Mouse (Mus musculus) liver, embryonic 13.5 days (tissue): ENCODE data around the gene Wdfy3. TPM values are rescaled to one million over a fixed set of nuclear protein-coding genes. Genes with fewer than 3 reads are reported as not detected.
"Not testable (repeated sequence)": the region's sequence is repeated elsewhere in the genome, so short reads cannot be mapped to it uniquely, and the experiment has no call there.

Source experiments
- ATAC-seq: fragments of 200-750 bp; cut with Nextera tagmentation; 2 replicates; pipeline ENCODE4 v1.8.0; 2017; ENCODE audit warnings: low read depth, mild to moderate bottlenecking, moderate number of reproducible peaks, moderate library complexity
- DNase-seq: peaks from one replicate; pipeline ENCODE4 v3.0.0; 2022
- H3K27ac ChIP-seq: fragments of 300-500 bp; sonication (generic); 2 replicates; pipeline ENCODE4 v1.5.1; 2015; ENCODE audit warnings: moderate library complexity, mild to moderate bottlenecking, inconsistent platforms
- H3K27me3 ChIP-seq: fragments of 300-500 bp; sonication (generic); 2 replicates; pipeline ENCODE4 v1.6.1; 2015; ENCODE audit warnings: mild to moderate bottlenecking, inconsistent platforms
- H3K36me3 ChIP-seq: fragments of 300-500 bp; sonication (generic); 2 replicates; pipeline ENCODE4 v1.6.1; 2015; ENCODE audit warnings: mild to moderate bottlenecking, inconsistent platforms
- H3K4me1 ChIP-seq: fragments of 300-500 bp; sonication (generic); replicated peaks from 2 replicates; pipeline ENCODE4 v1.6.1; 2015; ENCODE audit warnings: inconsistent platforms
- H3K4me2 ChIP-seq: fragments of 300-500 bp; sonication (generic); 2 replicates; pipeline ENCODE4 v1.6.1; 2015; ENCODE audit warnings: inconsistent platforms, mild to moderate bottlenecking, moderate library complexity
- H3K4me3 ChIP-seq: fragments of 300-500 bp; sonication (generic); replicated peaks from 2 replicates; pipeline ENCODE4 v1.5.1; 2015; ENCODE audit warnings: mild to moderate bottlenecking, inconsistent platforms
- H3K9ac ChIP-seq: fragments of 300-500 bp; sonication (generic); 2 replicates; pipeline ENCODE4 v1.6.1; 2015; ENCODE audit warnings: mild to moderate bottlenecking, inconsistent platforms
- H3K9me3 ChIP-seq: fragments of 300-500 bp; sonication (generic); replicated peaks from 2 replicates; pipeline ENCODE4 v1.6.1; 2016; ENCODE audit warnings: inconsistent platforms
- WGBS: fragments of 180-500 bp; shearing (Covaris S2); methylation state at CpG from one replicate; pipeline ENCODE4 v1.1.7; 2015; ENCODE audit not compliant: insufficient replicate concordance; 5-methylcytosine and 5-hydroxymethylcytosine counted together
- polyA plus RNA-seq: library from polyadenylated mRNA; unstranded; fragments of >200 nt; fragmentation: Nextera tagmentation; extraction: Ambion mirVana; gene quantifications from 2 replicates; pipeline ENCODE4 v1.2.1, GENCODE M21; 2015

Gene Wdfy3
- polyA plus RNA-seq, 1 experiment from 2014 or later, result 3.3 TPM

DNA sequence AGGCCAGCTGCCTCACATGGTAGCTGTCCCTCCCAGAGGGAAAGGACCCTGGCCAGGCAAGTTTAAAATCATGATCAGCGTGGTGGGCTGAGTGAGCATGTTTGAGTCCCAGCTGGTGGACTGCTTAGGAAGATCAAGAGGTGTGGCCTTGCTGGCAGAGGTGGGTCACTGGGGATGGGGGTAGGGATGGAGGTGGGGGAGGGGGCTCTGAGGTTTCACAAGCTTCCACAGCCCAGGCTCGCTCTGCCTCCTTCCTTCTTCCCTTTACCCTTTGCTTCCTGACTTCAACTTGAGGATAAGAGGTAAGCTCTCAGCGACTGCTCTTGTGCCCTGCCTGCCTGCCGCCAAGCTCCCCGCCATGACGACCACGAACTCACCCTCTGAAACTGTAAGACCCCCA lies 222.4 kb downstream of the Wdfy3 start:
- H3K4me3 ChIP-seq, result no peak overlapping the region
- H3K4me1 ChIP-seq, result peaks cover 18% of the 10 kb centered on the region
- ATAC-seq, result no peak
- 71% methylated on average over 7 of the region's 7 CpGs for WGBS
- DNase-seq, result no peak
- no peaks in the 10 kb centered on the region for H3K9me3 ChIP-seq
- peaks cover 97% of the 10 kb centered on the region for H3K36me3 ChIP-seq
- H3K4me2 ChIP-seq, result no peak overlapping the region
- H3K9ac ChIP-seq, result no peak overlapping the region
- no peak overlapping the region for H3K27ac ChIP-seq
- no peaks in the 10 kb centered on the region for H3K27me3 ChIP-seq

DNA sequence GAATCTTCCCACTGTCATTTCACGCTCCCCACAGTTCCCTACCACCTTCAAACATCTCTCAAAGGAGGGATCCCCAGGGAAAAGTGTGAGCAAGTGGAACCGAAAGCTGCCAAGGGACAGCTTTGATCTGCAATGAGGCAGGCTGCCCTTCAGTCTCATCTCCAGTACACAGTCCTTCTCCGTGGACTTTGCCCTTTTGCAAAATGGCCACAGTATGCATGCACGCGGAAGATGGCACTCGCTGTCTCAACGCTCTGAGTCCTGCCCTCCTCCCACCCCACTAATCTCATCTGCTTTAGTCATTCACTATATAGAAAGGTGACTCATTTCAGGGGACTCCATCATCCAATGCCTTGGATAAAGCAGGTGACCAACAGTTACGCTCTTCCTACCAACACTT lies 223.8 kb downstream of the Wdfy3 start:
- no peak overlapping the region for H3K4me3 ChIP-seq
- H3K9me3 ChIP-seq, result no peaks in the 10 kb centered on the region
- H3K9ac ChIP-seq, result no peak overlapping the region
- ATAC-seq, result no peak
- peaks cover 97% of the 10 kb centered on the region for H3K36me3 ChIP-seq
- H3K4me1 ChIP-seq, result peaks cover 11% of the 10 kb centered on the region
- no peak overlapping the region for H3K27ac ChIP-seq
- H3K27me3 ChIP-seq, result no peaks in the 10 kb centered on the region
- H3K4me2 ChIP-seq, result no peak overlapping the region
- WGBS, result 80% methylated on average over 8 of the region's 8 CpGs
- no peak for DNase-seq

DNA sequence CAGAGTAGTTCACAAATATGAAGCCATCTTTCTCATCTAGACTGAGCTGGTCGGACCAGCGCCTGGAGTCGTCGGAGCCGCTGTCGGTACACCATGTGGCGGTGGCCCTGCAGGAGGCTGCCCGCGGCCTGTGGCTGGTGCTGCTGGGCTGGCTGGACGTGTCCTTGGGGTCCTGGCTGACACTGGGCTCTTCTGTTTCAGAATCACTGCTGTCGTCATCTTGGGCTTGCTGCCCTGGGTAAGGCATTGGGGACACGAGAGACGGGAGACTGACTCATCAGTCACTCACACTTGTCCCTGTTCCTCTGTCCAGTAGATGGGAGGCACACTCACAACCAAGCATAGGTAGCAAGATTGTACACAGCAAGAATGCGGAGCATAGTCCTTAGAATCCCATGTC lies 224.7 kb downstream of the Wdfy3 start:
- no peak for DNase-seq
- Histone ChIP-seq H3K9me3 (no peaks in the 10 kb centered on the region), H3K27me3 (no peaks in the 10 kb centered on the region), H3K27ac (no peak overlapping the region), H3K36me3 (peaks cover 97% of the 10 kb centered on the region), H3K4me1 (peaks cover 10% of the 10 kb centered on the region), H3K9ac (no peak overlapping the region), H3K4me2 (no peak overlapping the region), H3K4me3 (no peak overlapping the region)
- WGBS, result 88% methylated on average over 14 of the region's 14 CpGs
- no peak for ATAC-seq

DNA sequence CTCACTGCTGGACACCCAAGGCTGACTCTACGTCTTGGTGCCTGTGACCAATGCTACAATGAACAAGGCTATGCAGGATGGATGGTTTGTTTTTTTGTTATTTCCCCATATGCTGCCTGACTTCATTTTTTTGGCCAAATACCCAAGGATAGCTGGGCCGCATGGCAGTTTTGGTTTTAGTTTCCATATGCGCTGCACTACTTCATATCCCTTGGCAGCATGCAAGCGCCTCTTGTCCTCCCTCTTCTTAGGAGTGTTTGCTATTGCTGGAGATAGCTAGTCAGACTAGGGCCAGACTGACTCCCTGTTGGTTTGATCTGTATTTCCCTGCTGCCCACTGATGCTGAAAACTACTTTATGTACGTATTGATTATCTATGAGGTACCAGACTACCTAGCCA lies 229.2 kb downstream of the Wdfy3 start:
- Histone ChIP-seq H3K36me3 (peaks cover 84% of the 10 kb centered on the region), H3K27ac (no peak overlapping the region), H3K4me1 (no peaks in the 10 kb centered on the region), H3K4me2 (no peak overlapping the region), H3K9ac (no peak overlapping the region), H3K27me3 (no peaks in the 10 kb centered on the region), H3K9me3 (no peaks in the 10 kb centered on the region), H3K4me3 (no peak overlapping the region)
- 88% methylated on average over 5 of the region's 5 CpGs for WGBS
- no peak for ATAC-seq
- no peak for DNase-seq

DNA sequence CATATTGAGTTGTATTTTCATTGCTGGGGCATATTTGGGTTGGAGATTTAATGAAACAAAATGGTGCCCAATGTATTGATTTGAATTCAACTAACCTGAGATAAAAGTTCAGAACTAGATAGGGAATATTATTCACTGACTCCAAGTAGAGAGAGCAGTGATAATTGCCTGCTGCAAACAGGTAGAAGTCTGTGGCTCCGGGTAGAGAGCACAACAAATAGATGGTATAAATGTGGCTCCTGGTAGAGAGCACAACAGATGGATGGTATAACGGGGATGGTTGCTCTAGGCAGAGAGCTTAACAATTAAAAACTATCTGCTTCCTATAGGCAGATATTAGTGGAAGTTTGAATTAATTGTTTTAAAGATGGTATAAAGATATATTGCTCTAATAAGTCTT lies 232.1 kb downstream of the Wdfy3 start:
- not testable (repeated sequence) for H3K4me3 ChIP-seq, ATAC-seq, H3K27ac ChIP-seq, H3K27me3 ChIP-seq, DNase-seq, H3K9me3 ChIP-seq, H3K4me1 ChIP-seq, H3K4me2 ChIP-seq, H3K9ac ChIP-seq
- 82% methylated on average over 2 of the region's 2 CpGs for WGBS
- peaks cover 73% of the 10 kb centered on the region for H3K36me3 ChIP-seq

DNA sequence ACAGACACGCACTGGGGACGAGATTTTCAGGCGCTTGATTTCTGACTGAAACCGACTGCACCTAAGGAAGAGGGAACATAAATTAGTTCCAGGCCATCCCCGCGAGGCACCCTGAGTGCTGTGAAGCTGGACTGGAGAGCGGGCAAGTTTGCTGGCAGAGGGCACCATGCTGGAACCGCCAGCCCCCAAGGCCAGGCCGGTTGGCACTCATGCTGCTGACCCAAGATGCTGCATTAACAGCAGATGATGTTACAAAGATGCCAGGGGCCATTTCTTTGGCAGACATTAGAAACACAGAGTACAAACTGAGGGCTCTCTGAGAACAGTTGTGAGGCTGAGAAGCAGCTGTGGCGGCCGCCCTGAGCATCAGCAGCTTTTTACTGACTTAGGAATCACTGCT lies 233.5 kb downstream of the Wdfy3 start:
- DNase-seq, result no peak
- H3K36me3 ChIP-seq, result peaks cover 60% of the 10 kb centered on the region
- 83% methylated on average over 11 of the region's 11 CpGs for WGBS

DNA sequence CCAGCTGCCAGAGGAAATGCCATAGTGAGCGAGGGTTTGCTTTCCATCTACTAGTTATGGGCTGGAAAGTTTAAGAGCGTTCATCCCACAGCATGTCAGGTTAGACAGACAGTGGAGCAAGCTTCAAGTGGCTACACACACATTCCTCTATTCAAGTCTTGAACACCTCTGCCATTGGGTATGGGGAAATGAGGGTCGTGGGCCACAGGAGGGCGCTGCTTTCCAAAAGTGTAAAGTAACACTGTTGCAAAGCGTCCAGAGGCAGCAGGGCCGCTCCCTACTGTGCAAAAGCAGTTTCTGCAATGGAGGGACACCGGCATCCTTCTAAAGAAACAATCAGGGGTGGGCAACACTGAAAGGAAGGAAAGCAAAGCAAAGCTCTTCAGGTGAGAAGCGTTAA lies 235.8 kb downstream of the Wdfy3 start:
- H3K9me3 ChIP-seq, result no peaks in the 10 kb centered on the region
- H3K27me3 ChIP-seq, result no peaks in the 10 kb centered on the region
- no peak overlapping the region for H3K9ac ChIP-seq
- no peak overlapping the region for H3K4me2 ChIP-seq
- no peaks in the 10 kb centered on the region for H3K4me1 ChIP-seq
- 70% methylated on average over 8 of the region's 8 CpGs for WGBS
- H3K27ac ChIP-seq, result no peak overlapping the region
- no peak overlapping the region for H3K4me3 ChIP-seq
- ATAC-seq, result no peak
- H3K36me3 ChIP-seq, result peaks cover 46% of the 10 kb centered on the region
- no peak for DNase-seq

More for the DNA sequence above, 233.5 kb downstream of the Wdfy3 start:
- Histone ChIP-seq H3K4me3 (no peak overlapping the region), H3K4me1 (no peaks in the 10 kb centered on the region), H3K4me2 (no peak overlapping the region), H3K9me3 (no peaks in the 10 kb centered on the region), H3K27me3 (no peaks in the 10 kb centered on the region), H3K9ac (no peak overlapping the region), H3K27ac (no peak overlapping the region)
- no peak for ATAC-seq

DNA sequence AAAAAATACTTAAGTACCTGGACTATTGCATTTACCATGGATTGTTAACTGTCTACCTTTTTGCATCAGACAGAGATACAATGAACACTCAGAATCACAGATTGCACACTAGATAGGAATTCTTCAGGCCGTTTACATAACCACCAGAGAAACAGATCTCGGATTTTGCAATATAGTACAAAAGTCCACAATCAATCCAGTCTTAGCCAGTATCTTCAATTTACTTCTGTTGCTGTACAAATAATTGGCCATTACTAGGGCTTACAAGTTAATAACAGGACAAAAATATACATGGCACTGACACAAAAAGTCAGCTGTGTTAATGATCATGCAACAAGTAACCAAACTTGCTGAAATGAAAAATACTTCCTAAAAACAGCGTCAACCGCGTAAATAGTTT lies 236.7 kb downstream of the Wdfy3 start:
- ATAC-seq (no peak), DNase-seq (no peak)
- H3K36me3 ChIP-seq, result peaks cover 38% of the 10 kb centered on the region
- H3K27me3 ChIP-seq, result no peaks in the 10 kb centered on the region
- no peak overlapping the region for H3K4me3 ChIP-seq
- no peaks in the 10 kb centered on the region for H3K4me1 ChIP-seq
- WGBS, result 78% methylated on average over 5 of the region's 5 CpGs
- H3K9ac ChIP-seq, result no peak overlapping the region
- H3K4me2 ChIP-seq, result no peak overlapping the region
- no peak overlapping the region for H3K27ac ChIP-seq
- no peaks in the 10 kb centered on the region for H3K9me3 ChIP-seq

DNA sequence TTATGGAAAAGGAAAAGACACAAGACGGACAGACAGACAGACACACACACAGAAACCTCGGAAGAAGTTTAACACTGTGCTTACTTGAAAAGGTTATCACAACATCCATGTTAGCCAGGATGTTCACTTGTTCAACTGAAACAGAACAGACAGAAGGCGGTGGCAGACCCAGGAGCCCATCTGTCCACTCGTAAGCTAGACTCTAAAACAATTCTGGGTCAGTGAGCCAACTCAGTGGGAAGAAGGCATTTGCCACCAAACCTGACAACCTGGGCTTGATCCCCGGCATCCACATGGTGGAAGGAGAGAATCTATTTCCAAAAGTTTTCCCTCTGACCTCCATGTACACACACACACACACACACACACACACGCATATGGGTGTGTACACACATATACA lies 237.7 kb downstream of the Wdfy3 start:
- no peak overlapping the region for H3K9ac ChIP-seq
- no peak for DNase-seq
- peaks cover 5% of the 10 kb centered on the region for H3K4me1 ChIP-seq
- no peak overlapping the region for H3K27ac ChIP-seq
- WGBS, result 81% methylated on average over 6 of the region's 6 CpGs
- H3K27me3 ChIP-seq, result no peaks in the 10 kb centered on the region
- no peak for ATAC-seq
- H3K4me2 ChIP-seq, result no peak overlapping the region
- no peak overlapping the region for H3K4me3 ChIP-seq
- H3K9me3 ChIP-seq, result no peaks in the 10 kb centered on the region
- peaks cover 30% of the 10 kb centered on the region for H3K36me3 ChIP-seq

DNA sequence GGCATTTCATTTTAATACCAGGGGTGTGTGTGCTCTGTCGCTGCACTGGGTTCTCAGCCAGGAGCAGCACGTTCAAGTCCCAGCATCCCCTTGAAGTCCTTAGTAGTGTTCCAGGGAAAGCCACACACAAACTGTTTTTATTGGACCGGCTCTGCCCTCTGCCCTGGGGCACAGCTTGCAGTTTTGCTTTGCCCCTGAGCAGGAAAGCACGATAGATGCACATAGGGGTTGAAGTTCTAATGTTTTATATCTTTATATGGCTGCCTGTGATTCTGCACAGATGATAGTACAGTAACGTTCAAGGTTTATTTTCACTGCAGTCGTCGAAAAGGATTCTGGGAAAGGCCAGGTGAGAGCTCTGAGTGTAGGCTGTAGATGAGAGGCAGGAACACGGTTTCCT lies 239.5 kb downstream of the Wdfy3 start:
- ATAC-seq, result no peak
- no peak for DNase-seq
- Histone ChIP-seq H3K36me3 (peaks cover 14% of the 10 kb centered on the region), H3K9ac (no peak overlapping the region), H3K4me3 (no peak overlapping the region), H3K27ac (no peak overlapping the region), H3K27me3 (no peaks in the 10 kb centered on the region), H3K4me1 (peaks cover 21% of the 10 kb centered on the region), H3K4me2 (no peak overlapping the region), H3K9me3 (no peaks in the 10 kb centered on the region)
- WGBS, result 75% methylated on average over 8 of the region's 8 CpGs

DNA sequence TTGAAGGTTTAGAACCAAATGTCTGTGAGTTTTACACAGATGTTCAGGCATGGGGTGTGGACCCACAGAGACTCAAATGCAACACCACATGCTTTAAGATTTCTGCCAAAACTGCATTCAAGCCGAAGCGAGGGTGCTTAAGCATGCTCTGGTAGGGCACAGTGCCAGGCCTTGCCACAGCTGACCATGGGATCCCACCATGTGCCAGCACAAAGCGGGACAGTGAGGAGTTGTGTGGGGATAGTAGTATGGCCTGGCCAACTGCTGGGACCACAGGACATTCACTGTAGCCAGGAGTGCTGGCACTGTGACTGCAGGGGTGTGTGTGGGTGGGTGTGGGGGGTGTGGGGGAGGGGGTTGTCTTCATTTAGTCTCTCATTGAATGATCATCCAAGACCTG lies 240.8 kb downstream of the Wdfy3 start:
- ATAC-seq (no peak), DNase-seq (no peak)
- no peak overlapping the region for H3K4me2 ChIP-seq
- 0 out of 2 replicates have a peak, but pooled peaks cover 4% of the 10 kb centered on the region for H3K27me3 ChIP-seq
- no peak overlapping the region for H3K27ac ChIP-seq
- H3K4me1 ChIP-seq, result peaks cover 22% of the 10 kb centered on the region
- H3K9ac ChIP-seq, result no peak overlapping the region
- H3K9me3 ChIP-seq, result no peaks in the 10 kb centered on the region
- 71% methylated on average over 3 of the region's 3 CpGs for WGBS
- H3K36me3 ChIP-seq, result peaks cover 6% of the 10 kb centered on the region
- H3K4me3 ChIP-seq, result no peak overlapping the region

DNA sequence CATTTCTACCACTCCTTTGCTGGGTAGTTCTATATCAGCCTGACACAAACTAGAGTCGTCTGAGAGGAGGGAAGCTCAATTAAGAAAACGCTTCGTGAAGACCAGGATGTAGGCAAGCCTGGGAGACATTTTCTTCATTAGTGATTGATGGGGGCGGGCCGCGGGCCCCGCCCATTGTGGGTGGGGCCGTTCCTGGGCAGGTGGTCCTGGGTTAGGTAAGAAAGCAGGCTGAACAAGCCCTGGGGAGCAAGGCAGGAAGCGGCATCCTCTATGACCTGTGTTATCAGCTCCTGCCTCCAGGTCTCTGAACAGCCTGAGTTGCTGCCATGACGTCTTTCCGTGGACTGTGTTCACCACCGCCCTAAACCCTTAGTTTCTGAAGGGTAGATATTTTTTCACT lies 242.2 kb downstream of the Wdfy3 start:
- no peak for ATAC-seq

More for the DNA sequence above, 242.2 kb downstream of the Wdfy3 start:
- 28% methylated on average over 12 of the region's 12 CpGs for whole genome bisulfite sequencing
- H3K9me3 ChIP-seq, result no peaks in the 10 kb centered on the region
- peaks cover 22% of the 10 kb centered on the region for H3K4me1 ChIP-seq
- H3K27me3 ChIP-seq, result peaks cover 9% of the 10 kb centered on the region
- no peak overlapping the region for H3K27ac ChIP-seq
- no peaks in the 10 kb centered on the region for H3K36me3 ChIP-seq
- no peak overlapping the region for H3K4me2 ChIP-seq
- no peak for DNase-seq
- no peak overlapping the region for H3K9ac ChIP-seq
- H3K4me3 ChIP-seq, result no peak overlapping the region
